Mouse (Mus musculus): ENCODE data around the gene 4930430F08Rik. TPM values are rescaled to one million over a fixed set of nuclear protein-coding genes. Genes with fewer than 3 reads are reported as not detected.

4930430F08Rik gene
- polyA plus RNA-seq (2014; fragmentation: Illumina TruSeq; extraction: RNeasy Lipid Tissue Mini Kit (QIAGEN cat#74804); ENCODE audit: low read depth, low replicate concordance) = 12.2 TPM

DNA sequence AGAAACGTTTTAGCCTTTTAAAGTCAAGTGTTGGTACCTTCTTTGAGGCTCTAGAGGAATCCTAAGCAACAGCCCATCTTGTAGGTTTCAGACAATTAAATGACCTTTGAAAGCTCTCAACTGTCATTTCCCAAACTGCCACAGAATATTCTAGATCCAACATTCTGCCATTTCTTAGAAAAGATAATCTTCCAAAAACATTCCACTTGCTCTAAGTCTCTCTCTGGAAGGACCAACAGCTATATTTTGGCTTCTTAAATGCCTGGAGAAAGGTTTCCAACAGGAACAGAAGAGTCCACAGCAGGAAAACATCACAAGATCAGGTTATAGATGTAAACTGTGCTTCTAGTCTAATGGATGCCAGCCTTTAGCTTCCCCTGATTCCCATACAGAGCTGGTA is at the start of gene 4930430F08Rik, which contains the start of gene 1700017N19Rik:
Gene 4930430F08Rik, minus strand, starts transcription at position 101 of the 400 bp plus-strand sequence.
Gene 1700017N19Rik, plus strand, starts transcription at position 162 of the 400 bp plus-strand sequence.

Other genes starting within 250 kb of the 4930430F08Rik start
- not detected for gene Gm4302, start 249.6 kb downstream of the 4930430F08Rik start, polyA plus RNA-seq (2014; fragmentation: Illumina TruSeq; extraction: RNeasy Lipid Tissue Mini Kit (QIAGEN cat#74804); ENCODE audit: low read depth, low replicate concordance)
- gene Gm4303, start 244.5 kb downstream of the 4930430F08Rik start, polyA plus RNA-seq (2014; fragmentation: Illumina TruSeq; extraction: RNeasy Lipid Tissue Mini Kit (QIAGEN cat#74804); ENCODE audit: low read depth, low replicate concordance) = not detected
- not detected for gene Gm4305, start 239.3 kb downstream of the 4930430F08Rik start, polyA plus RNA-seq (2014; fragmentation: Illumina TruSeq; extraction: RNeasy Lipid Tissue Mini Kit (QIAGEN cat#74804); ENCODE audit: low read depth, low replicate concordance)
- not detected for gene Gm4307, start 229.1 kb downstream of the 4930430F08Rik start, polyA plus RNA-seq (2014; fragmentation: Illumina TruSeq; extraction: RNeasy Lipid Tissue Mini Kit (QIAGEN cat#74804); ENCODE audit: low read depth, low replicate concordance)
- not detected for gene Gm4312, start 207.9 kb downstream of the 4930430F08Rik start, polyA plus RNA-seq (2014; fragmentation: Illumina TruSeq; extraction: RNeasy Lipid Tissue Mini Kit (QIAGEN cat#74804); ENCODE audit: low read depth, low replicate concordance)
- gene Tmtc3, start 103.1 kb downstream of the 4930430F08Rik start, polyA plus RNA-seq (2014; fragmentation: Illumina TruSeq; extraction: RNeasy Lipid Tissue Mini Kit (QIAGEN cat#74804); ENCODE audit: low read depth, low replicate concordance) = 10.9 TPM
- gene Cep290, start 102.9 kb downstream of the 4930430F08Rik start, polyA plus RNA-seq (2014; fragmentation: Illumina TruSeq; extraction: RNeasy Lipid Tissue Mini Kit (QIAGEN cat#74804); ENCODE audit: low read depth, low replicate concordance) = 3.9 TPM
- not detected for gene 1700017N19Rik, start 61 bp upstream of the 4930430F08Rik start, polyA plus RNA-seq (2014; fragmentation: Illumina TruSeq; extraction: RNeasy Lipid Tissue Mini Kit (QIAGEN cat#74804); ENCODE audit: low read depth, low replicate concordance)

Data from liver, adult 10 weeks (tissue).